Mouse (Mus musculus) lung, adult 2 months (tissue): ENCODE measurements around the gene Tnrc18. TPM values are rescaled to one million over a fixed set of nuclear protein-coding genes. Genes with fewer than 3 reads are reported as not detected.
A peak's percentile ranks its signal among the peaks of the same experiment; 100 is the strongest.

Source experiments
- DNase-seq: peaks from one replicate; pipeline ENCODE4 v3.0.0; 2022
- H3K4me1 ChIP-seq: fragments of 200-500 bp; 2 replicates; pipeline ENCODE4 v1.6.1; 2011; ENCODE audit warnings: low read length; ENCODE audit not compliant: control insufficient read depth, insufficient read depth
- H3K4me3 ChIP-seq: fragments of 200-500 bp; replicated peaks from 2 replicates; pipeline ENCODE3; 2011; ENCODE audit warnings: low read depth, mild to moderate bottlenecking, control low read depth, low read length; ENCODE audit errors: extremely low read depth
- CTCF ChIP-seq: fragments of 200-500 bp; IDR thresholded peaks from 2 replicates; pipeline ENCODE4 v1.5.1; 2011; ENCODE audit warnings: mild to moderate bottlenecking, low read length, control low read depth; ENCODE audit not compliant: insufficient read depth
- POLR2A ChIP-seq: fragments of 200-500 bp; IDR thresholded peaks from 2 replicates; pipeline ENCODE4 v1.6.1; 2011; ENCODE audit warnings: low read depth, mild to moderate bottlenecking, control low read depth, low read length, borderline replicate concordance; ENCODE audit errors: extremely low read depth
- WGBS: fragments of 180-500 bp; shearing (Covaris S2); methylation state at CpG from one replicate; pipeline ENCODE4 v1.1.7; 2018; 5-methylcytosine and 5-hydroxymethylcytosine counted together
- polyA plus RNA-seq: library from polyadenylated mRNA; depleted of rRNA; stranded (reverse); fragments of >200 nt; gene quantifications from 2 replicates; pipeline ENCODE4 v1.2.3, GENCODE M21; 2012

The Tnrc18 gene
- polyA plus RNA-seq, 1 experiment = 60.1 TPM

DNA sequence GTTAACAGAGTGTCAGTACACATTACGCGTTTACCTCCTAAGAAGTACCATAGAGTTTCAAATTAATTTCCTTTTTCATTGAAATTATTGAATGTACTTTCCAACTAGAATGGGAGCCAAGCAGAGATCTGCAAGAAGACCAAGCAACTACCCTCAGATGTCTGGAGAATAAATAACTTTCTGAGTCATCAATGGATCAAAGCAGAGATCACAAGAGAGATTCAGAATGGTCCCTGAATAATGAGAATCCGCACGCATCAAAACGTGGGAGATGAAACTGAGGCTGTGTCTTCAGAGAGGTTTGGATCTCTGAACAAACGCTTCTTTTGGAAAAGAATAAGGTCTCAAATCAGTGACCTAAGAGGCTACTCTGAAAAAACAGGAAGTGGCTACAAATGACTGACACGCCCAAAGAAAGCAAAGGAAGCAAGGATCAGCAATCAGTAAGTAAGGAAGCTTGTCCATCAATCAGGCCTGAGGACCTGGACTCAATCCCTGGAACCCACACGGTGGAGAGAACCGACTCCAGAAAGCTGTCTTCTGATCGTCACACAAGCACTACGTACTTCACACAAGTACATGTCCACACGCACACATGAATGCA is 70.3 kb downstream of the Tnrc18 start:
- 54% methylated on average over 12 of the region's 12 CpGs for WGBS
- TF ChIP-seq CTCF = no peak
- no peak overlapping the region for H3K4me3 ChIP-seq
- no peak for DNase-seq
- H3K4me1 ChIP-seq = no peaks in the 10 kb centered on the region

- WGBS = 71% methylated on average over 8 of the region's 8 CpGs
These were observed 77.5 kb downstream of the Tnrc18 start for GRCm38 (mm10) chr5:142739941-142740340.

GRCm38 (mm10) chr5:142731916-142732315 is 85.5 kb downstream of the Tnrc18 start:
- no peak overlapping the region for H3K4me3 ChIP-seq
- H3K4me1 ChIP-seq = 0 out of 2 replicates have a peak, but pooled peaks cover 2% of the 10 kb centered on the region
- no peak for DNase-seq
- WGBS = 88% methylated on average over 11 of the region's 11 CpGs
- TF ChIP-seq POLR2A (no peak), CTCF (no peak)

More at GRCm38 (mm10) chr5:142739941-142740340, 77.5 kb downstream of the Tnrc18 start:
- no peak for TF ChIP-seq POLR2A
- TF ChIP-seq CTCF = no peak
- DNase-seq = no peak
- H3K4me3 ChIP-seq = no peak overlapping the region
- no peaks in the 10 kb centered on the region for H3K4me1 ChIP-seq

DNA sequence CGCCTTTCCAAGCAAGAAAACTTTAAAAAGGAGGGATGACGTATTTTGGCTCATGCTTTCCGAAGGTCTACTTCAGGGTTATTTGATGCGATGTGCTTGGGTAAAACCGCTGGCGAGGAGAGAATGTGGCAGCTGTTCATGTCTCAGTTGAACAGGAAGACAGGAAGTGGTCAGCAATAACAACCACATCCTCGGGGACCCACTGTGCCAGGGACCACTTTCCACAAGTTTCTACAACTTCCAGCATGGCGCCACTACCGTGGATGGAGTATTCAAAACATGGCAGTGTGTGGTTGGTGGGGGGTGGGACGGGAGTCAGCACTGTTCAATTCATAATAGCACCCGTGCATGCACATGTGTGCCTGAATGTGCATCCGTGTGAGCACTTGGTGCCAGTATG is 87.2 kb downstream of the Tnrc18 start:
- DNase-seq = no peak
- TF ChIP-seq CTCF (no peak), POLR2A (no peak)
- Histone ChIP-seq H3K4me3 (no peak overlapping the region), H3K4me1 (0 out of 2 replicates have a peak, but pooled peaks cover 2% of the 10 kb centered on the region)
- 62% methylated on average over 12 of the region's 12 CpGs for WGBS

- Histone ChIP-seq H3K4me1 (0 out of 2 replicates have a peak, but pooled peaks cover 2% of the 10 kb centered on the region), H3K4me3 (no peak overlapping the region)
- DNase-seq = no peak
- WGBS = 96% methylated on average over 16 of the region's 16 CpGs
- no peak for TF ChIP-seq CTCF
- TF ChIP-seq POLR2A = no peak
These were observed 89.2 kb downstream of the Tnrc18 start for GRCm38 (mm10) chr5:142728301-142728700.

GRCm38 (mm10) chr5:142726748-142727147 is 90.7 kb downstream of the Tnrc18 start:
- no peak overlapping the region for H3K4me3 ChIP-seq
- TF ChIP-seq CTCF (no peak), POLR2A (no peak)
- WGBS = 86% methylated on average over 6 of the region's 6 CpGs
- no peak for DNase-seq
- 0 out of 2 replicates have a peak, but pooled peaks cover 2% of the 10 kb centered on the region for H3K4me1 ChIP-seq

- Histone ChIP-seq H3K4me3 (no peak overlapping the region), H3K4me1 (no peaks in the 10 kb centered on the region)
- TF ChIP-seq CTCF = no peak
- TF ChIP-seq POLR2A = no peak
- DNase-seq = no peak
- 91% methylated on average over 7 of the region's 7 CpGs for WGBS
These were observed 93.2 kb downstream of the Tnrc18 start for GRCm38 (mm10) chr5:142724265-142724664.

DNA sequence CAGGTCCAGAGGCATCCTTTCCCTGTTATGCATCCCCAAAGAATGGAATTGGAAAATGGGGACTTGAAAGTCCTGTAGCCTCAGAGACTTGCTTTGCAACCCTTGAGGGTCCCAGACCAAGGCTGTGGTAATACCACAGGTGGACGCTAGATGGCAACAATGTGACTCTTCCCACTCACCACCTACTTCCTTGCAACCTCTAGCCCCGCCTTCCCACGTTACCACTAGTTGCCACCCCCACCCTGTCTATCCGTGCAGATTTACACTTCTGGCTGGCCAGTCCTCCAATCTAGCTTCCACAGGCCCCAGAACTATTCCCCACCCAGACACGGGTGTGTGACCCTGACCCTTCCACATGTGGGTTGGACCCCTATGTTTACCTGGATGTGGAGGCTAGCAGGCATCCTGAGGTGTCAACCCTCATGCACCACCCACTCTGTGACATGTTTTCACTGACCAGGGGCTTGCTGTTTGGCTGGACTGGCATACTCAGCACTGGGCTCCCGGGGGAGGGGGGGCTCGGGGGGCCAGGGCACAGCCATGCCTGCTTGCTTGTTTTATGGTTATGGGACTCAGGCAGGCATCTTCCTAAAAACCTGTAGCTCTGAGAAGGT is 93.8 kb downstream of the Tnrc18 start:
- Histone ChIP-seq H3K4me1 (no peaks in the 10 kb centered on the region), H3K4me3 (no peak overlapping the region)
- TF ChIP-seq POLR2A = no peak
- TF ChIP-seq CTCF = peak; percentile 96
- 10% methylated on average over 7 of the region's 7 CpGs for WGBS
- peak; percentile 62 for DNase-seq

GRCm38 (mm10) chr5:142719897-142720296 is 97.6 kb downstream of the Tnrc18 start:
- no peaks in the 10 kb centered on the region for H3K4me1 ChIP-seq
- no peak overlapping the region for H3K4me3 ChIP-seq
- TF ChIP-seq CTCF (no peak), POLR2A (no peak)
- no peak for DNase-seq
- 88% methylated on average over 13 of the region's 13 CpGs for WGBS

DNA sequence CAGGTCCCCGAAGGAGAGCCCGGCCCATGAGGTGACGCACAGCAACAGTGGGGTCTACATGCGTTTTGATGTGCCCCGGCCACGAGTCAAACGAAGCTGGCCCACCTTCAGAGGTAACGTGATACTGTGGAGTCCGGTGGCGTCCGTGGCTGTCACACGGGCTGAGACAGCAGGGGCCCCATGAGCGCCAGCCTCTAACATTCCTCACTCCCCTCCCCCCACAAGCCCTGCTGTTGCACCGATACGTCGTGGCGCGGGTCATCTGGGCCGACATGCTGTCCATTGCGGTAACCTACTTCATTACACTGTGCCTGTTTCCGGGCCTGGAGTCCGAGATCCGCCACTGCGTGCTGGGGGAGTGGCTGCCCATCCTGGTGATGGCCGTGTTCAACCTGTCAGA is 99.0 kb downstream of the Tnrc18 start:
- H3K4me3 ChIP-seq = no peak overlapping the region
- TF ChIP-seq POLR2A (no peak), CTCF (no peak)
- DNase-seq = no peak
- 59% methylated on average over 25 of the region's 25 CpGs for whole genome bisulfite sequencing
- no peaks in the 10 kb centered on the region for H3K4me1 ChIP-seq
